Mouse (Mus musculus) 416B (cell line): ENCODE measurements at regions not wholly inside any gene's neighbourhood (a gene's known extent, or its start where the extent isn't known, plus 50 kb on each side); places are given as distances from the start of the nearest gene placed in this dataset.

Experiments
- DNase-seq: peaks from one replicate; pipeline ENCODE4 v3.0.0; 2011; ENCODE audit warnings: low read depth

DNA sequence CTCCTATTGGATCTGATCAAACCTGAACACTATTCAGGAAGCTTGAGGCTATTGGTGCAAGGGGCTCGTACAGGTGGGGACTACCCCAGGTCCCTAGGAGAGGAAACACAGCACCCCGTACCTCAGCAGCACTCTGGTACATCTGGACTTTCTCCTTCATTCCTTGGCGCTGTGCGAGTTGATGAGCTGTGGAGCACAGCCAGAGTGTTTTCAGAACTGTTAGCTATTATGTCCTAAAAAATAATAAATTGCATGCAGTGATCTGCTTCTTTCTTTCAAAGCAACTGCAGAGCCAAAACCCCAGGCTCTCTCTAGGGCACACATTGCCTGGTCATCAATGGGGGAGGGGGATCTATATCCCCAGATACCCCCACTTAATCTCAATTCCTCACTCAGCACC lies 122.6 kb downstream of the Gm12728 start:
- DNase-seq: no peak

DNA sequence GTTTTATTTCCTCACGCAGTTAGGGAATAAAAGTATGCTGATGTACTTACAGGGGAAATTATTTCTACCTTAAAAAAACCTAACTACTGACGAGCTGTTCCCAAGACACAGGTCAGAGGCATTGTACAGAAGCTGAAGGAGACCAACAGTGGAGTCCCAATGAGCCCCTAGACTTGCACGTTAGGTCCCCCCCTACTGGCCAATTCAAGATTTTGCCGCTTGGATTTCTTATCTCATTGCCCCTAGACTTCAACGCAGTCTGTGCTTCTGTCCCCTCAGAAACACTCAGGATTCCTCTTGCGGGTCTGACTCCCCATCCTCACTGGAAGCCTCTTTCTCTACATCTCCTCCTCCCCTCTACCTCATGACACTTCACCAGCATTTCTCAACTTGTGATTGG lies 125.3 kb downstream of the Gm12728 start:
- DNase-seq: peak; percentile 12

DNA sequence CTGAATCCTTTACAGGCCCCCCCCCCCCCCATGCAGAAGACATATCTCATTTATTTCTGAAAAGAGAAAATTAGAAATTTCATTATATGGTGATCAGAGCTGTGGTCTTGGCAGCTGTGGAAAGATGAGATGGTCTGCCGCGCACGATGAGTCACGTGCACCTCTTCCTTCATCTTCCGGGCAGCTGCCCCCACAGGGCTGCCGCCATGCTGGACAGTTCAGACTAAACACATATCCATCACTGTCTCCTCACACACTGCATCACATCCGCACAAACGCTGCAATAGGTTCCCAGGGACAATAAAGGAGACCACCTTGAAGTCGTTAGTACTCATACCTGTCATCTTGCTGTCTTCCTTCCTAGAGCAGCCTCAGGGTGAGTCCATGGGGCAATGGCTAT lies 126.6 kb downstream of the Gm12728 start:
- DNase-seq: no peak

DNA sequence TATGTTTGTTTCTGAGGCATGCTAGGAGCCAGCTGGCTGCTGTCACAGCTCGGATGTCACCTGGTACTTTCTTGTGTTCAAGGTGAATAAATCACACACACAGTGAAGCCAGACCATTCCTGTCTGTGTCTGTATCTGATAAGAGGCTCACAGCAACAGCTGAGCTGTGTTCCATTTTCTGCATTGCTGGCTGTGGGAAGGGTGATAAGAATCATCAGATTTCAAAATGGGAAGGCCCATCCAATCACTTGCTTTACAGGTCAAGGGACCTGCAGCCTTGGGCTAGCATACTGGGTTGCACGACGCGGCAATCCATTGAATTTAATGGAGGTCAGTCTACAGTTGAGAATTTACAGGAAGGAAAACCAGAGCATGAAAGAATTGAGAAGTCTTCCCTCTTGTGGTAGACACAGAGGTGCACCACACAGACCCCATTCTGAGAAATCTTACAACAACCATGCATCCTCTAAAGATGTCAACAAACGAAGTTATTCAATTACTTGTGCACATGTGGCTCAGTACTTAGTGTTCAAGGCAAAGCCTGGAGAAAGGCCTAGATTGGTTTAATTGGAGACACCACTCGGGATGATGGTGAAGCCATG lies 135.2 kb downstream of the Gm12728 start:
- no peak for DNase-seq

DNA sequence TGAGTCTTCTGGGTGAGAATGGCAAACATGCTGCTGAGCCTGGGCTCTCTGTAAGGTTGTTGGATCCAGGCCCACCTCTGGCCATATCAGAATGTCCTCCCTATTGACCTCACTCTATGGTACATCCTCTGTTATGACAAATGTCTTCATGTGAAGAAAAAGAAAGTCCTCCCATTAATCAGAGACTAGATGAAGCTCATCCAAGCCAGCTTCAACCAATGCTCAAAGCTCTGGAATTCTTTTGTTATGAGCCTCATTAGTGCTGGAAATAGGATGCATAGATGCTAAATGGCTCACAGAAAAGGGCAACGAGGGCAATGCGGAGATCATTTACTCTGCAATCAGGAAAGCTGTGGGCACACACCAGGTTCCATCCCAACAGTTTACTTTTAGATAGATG lies 135.8 kb downstream of the Gm12728 start:
- DNase-seq: no peak

DNA sequence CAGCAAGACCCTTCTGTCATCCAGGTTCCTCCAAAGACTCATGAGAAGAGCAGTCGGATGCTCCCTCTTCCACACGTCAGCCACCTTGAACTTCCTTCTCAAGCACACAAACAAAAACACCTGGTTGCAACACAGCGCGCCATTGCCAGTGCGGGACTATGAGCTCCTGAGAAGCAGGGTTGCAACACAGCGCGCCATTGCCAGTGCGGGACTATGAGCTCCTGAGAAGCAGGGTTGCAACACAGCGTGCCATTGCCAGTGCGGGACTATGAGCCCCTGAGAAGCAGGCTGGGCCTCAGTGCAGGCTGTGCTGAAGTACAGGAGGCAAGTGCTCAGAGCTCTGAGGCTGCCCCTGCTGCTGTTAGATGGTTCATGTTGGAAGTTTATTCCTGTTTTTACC lies 140.0 kb downstream of the Gm12728 start:
- DNase-seq: no peak

DNA sequence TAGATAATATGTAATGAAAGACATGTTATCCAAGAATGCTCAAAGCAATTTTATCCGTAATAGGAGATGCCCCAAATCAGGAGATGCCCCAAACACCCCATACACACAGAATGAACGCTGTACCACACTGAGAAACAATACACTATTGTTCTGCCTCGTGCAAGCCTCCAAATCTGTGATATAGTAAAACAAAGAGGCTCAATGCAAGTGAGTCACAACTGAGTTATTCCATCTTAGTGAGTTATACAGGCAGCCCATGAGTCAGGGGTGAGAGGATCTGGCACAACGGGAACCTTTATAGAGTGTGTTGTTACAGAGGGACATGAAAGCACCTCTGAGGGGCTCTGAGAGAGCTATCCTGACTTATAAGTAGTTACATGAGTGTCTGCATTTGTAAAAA lies 145.3 kb downstream of the Gm12728 start:
- DNase-seq: no peak

DNA sequence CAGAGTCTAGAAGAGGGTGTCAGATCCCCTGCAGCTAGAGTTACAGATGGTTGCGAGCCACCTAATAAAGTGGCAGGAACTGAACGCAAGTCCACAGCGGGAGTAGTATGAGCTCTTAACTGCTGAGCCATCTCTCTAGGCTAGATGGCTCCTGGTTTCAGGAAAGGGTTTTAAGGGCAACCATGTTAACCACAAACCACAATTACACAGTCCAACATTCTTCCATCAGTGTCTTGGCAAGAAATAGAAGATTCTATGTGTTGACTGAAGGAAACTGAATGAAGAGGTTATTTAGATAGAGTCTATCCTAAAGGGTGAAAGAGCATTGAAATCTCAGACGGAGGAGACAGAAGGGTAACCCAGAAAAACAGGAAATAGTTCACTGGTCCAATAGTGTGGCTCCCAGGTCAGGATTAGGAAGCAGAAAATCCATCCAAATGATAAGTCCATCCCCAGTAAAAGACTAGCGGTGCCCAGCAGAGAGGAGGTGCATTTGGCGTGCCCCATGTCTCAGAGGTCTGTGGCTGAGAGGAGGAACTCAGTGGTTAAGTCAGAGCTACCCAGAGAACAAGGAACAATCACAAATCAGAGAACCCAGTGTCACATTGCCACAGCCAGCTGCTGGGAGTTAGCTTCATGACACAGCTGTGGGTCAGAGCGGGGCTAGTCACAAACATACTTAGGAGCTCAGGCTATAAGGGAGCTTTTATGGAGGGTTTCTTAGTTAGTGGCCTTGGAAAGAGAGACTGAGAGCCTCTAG lies 147.3 kb downstream of the Gm12728 start:
- DNase-seq: peak; percentile 31

DNA sequence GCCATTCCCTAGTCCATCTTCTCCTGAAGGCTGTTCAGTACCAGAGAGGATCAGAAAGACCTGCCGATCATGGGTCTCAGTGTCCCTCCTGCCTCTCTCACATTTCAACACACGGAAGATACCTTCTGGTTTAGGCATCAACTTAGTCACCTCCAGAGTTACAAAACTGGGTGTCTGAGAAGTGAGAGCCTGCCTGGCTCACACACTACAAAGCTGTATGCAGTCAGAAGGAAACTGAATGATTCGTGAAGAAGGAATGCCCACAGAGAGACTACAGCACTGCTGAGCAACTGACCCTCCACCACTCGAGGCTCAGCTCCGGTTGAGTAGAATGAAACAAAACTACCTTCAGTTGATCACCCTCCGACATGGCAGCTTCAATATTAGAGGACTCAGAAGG lies 147.9 kb downstream of the Gm12728 start:
- DNase-seq: no peak

DNA sequence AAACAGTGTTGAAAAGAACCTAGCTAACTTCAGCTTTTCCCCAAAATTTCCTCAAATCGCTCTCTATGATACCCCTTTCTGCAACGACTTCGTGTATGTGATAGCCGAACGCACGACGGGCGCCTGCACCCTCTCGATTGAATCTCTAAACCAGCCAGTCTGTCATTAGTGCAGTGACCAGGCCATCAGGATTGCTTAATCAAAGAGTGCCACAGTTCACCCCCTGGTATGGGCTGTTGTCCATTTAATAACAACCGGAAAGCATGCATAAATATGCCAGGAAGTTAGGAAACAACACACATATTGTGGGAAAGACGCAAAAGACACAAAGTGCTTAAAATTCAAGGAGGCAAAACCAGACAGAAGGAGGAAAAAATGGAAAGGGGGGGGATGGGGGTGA lies 149.2 kb downstream of the Gm12728 start:
- DNase-seq: no peak

DNA sequence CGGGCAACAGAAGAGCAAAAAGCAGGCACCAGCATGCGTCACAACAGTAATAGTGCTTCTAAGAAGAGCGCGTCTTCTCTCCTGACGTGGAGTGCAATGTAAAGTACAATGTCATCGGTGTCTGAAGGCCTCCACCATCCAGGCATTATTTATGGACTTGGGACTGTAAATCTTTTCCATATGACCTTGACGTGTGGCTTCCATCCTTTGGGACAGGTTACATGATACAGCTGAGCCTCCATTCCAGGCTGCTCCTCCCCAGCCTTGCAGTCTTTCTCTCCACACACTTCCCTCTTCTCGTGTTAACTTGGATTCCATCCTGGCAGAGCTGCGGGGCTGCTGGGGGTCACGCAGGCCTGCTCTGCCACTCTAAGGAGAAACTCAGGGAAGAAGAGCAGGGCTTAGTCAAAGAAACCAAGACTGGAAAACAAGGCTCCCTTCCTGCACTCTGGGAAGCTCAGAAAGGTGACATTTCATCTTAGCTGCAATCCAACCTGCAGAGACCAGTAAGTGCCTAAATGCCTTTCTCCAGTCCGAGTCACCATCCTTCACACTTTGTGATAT lies 150.0 kb downstream of the Gm12728 start:
- no peak for DNase-seq

DNA sequence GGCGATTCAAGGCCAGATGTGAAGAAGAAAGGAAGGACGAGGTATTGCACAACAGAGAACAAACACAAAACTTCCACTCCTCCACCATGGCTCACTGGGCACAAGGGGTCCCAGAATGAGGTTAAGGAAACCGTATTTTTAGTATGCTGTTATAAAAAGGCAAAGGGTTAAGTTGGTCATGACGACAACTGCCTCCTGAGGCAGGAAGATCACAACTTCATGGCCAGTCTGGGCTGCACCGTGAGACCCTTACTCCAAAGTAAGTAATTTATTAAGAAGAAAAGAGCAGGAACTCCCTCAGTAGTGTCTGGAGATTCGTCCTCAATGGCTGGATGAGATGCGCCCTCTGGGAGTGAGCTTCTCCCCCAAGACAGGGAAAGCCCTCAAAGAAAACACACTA lies 151.2 kb downstream of the Gm12728 start:
- peak; percentile 50 for DNase-seq

DNA sequence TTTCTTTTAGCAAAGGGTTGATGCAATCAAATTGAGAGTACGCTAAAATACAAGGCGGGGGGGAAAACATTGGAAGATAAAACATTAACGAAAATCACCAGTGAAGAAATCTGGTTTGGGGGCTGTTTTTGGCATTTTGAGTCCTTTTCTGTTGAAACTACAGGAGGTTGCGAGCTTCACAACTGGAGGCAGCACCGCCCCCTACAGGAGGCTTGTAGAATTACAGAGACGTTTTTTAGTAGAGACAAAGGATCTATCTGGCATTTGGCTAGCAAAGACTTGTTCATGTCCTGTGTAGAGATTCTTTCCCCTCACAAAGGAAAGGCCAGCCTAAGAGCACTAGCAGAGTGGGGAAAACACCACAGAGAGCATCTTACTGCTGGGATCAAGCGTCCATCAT lies 152.1 kb downstream of the Gm12728 start:
- peak; percentile 43 for DNase-seq

DNA sequence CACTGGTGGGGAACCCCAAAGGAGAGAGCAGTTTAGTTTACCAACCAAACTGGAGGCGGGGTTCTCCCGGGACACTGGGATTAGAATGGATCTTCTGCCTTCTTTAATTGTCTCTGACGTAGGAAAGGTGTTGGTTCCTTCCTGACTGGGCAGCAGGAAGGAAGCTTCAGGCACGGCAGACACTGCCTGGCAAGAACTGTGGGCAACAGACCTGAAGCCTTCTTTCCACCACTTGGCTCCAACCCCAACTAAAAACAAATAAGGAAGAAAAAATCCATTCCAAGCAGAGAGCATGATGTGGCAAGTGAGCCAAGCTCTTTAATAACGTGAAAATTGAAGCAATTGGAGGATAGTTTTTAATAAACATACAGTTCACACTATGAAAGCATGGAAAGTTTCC lies 155.3 kb downstream of the Gm12728 start:
- DNase-seq: no peak

DNA sequence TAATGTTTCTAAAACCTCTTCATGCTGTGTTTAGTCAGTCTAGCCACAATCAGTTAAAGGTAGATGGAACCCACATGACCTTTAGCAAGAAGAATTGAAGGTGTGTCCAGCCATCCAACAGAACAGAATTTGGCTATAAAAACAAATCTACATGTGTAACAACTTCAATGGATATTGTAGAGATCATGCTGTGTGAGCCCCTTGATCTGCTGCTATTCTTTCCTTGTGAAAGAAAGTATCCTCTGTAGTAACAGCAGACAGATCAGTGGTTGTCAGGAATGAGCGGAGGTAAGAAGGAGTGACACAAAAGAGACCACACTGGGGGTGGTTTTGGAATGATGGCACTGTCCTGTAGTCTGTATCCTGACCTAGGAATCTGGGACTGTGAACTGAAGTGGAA lies 156.3 kb downstream of the Gm12728 start:
- no peak for DNase-seq

DNA sequence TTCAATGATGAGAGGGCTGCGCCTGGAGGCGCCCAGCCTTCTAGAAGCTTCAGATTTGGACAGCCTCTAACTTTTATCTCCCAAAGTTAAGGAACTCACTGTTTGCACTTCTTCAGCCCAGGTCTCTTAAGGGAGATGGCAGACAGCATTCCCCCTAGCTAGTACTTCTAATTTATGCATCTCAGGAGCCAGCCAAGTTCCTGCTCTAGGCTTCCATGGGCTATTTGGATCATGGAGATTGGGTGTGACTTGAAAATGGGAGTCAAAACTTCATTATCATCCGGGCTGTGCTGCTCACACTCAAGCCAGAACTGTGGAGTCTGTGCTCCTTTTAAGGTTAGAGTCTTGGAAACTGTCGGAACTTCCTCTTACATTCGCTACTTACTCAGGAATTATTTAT lies 158.7 kb downstream of the Gm12728 start:
- DNase-seq: no peak

DNA sequence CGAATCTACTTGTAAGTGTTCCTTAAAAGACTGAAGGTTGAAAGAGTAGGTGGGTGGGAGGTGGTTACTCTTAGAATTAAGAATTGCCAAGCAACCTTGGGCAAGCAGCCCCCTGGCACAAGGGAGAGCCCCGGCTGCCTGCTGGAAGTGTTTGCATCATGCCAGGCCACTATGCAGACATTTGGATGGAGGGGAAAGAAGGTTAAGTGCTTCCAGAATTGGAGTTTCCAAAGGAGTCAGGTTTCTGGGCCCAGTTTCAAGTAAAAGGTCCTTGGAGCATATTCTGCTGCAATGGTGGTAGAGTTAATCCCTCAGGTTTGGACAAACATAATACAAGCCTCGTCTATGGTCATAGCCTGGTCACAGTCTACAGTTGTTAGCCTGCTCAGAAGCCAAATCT lies 162.7 kb downstream of the Gm12728 start:
- DNase-seq: no peak

DNA sequence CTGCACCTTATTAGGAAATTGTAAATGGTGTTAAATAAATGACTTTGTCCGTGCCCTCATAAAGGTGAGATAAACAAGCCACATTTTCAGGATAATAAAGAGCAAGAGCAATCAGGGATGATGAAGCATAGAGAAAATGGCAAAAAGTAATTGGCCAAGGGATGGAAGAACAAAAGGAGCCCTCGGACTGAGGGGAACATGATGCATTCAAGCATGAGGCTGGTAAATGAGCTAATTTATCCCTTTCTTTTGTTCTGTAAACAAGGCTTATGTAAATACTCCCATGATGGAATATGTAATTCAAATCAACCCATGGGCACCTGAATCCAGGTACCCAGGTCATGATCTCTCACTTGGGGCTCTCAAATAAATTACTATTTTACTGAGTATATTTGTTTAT lies 166.8 kb downstream of the Gm12728 start:
- DNase-seq: no peak

DNA sequence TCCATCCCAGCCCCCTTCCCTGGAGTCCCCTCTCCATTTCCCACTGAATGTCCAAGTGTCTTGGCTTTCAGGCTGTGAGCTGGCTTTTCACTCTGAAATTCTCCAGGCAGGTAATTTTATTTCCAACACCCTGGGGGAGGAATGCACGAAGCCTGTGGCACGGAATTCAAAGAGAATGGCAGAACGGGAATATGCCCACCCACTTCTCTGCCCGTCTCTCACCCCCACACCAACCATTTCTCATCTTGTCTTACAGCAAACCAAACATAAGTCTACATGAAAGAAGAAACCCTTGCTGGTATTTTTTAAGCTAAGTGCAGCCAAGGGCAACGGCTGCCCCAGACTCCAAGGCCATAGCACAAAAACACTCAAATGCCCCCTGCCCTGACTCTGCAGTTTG lies 168.7 kb downstream of the Gm12728 start:
- no peak for DNase-seq

DNA sequence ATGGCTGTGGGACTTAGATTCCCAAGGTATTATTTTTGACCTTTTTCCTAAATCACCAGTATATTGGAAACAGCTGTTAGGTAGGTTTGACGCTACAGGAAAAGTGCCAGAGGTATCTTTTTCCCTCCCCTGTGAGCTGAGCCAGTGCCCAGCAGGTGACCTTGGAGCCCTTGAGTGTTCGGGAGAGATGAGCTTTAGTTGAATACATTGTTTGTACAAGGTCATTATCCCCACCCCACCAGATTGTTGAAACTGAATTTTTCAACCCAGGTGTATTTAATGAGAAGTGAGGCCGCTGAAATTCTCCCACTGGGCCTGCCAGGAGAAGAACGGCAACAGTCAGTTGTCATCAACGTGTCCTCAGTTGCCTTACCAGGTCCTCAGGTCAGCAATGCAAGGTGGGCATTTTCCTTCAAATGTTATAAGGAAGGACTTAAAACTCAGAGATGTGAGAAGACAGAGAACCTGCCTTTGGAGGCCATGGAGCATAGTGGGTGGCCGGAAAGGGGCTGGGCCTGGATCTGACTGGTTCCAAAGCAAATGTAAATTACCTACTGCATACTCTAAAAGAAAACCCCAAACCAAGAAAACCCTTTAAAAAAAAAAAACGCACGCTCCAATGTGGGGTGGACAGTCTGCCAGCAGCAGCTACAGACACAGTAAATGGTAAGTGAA lies 172.2 kb downstream of the Gm12728 start:
- no peak for DNase-seq

DNA sequence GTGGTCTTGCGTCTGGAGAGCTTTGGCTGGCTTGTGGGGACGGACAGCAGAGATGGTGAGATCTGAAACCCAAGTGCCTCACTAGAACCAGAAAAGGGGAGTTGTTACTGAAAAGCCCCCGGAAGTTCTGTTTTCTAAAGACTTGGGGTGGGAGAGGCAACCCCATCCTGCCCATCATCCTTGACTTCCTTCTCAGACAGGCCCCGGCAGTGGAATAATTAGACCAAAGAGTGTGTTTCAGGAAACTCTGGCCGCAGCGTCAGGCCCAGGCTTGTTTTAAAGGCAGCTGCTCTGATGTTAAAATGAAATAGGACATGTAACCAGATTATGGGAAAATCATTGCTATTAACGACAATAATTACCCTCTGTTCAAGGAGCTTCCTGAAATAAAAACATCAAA lies 172.9 kb downstream of the Gm12728 start:
- DNase-seq: no peak

DNA sequence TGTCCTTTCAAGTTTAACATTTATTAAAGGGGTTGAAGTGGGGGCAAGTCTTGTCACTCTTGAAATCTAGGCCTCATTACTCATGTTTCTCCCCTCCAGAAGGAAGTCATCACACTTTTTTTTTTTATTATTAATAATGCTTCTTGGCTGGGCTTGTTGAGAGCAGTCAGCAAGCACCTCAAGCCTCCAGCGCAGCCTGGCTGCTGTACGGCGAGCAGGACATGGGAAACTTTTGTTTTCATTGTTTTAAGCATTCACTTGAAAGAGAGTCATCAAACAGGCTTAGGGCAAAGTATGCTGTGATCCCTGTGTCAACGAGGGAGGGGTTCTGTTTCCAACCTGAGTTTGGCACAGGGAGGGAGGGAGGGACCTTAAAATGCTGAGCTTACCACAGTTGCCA lies 178.7 kb downstream of the Gm12728 start:
- no peak for DNase-seq

DNA sequence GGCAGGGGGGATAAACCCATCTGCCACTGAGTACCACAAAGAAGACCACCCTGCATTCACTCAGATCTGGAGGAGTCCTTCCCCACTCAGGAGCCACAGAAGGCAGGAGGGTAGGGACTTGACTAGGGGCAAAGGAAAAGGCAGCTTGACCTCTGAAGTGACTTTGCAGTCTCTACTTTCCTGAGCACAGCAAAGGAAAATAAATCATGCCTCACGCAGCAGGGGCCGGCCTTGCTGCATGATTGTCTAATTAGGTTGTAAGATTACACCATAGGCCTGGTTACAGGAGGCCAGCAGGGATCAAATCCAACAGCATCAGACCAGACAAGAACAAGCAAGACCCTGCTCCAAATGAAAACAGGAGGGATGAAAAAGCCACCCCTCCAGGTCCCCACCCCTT lies 180.0 kb downstream of the Gm12728 start:
- DNase-seq: no peak
